Mouse (Mus musculus): ENCODE measurements around the gene Trak1.
A peak's percentile ranks its signal among the peaks of the same experiment; 100 is the strongest.

Gene Trak1

DNA sequence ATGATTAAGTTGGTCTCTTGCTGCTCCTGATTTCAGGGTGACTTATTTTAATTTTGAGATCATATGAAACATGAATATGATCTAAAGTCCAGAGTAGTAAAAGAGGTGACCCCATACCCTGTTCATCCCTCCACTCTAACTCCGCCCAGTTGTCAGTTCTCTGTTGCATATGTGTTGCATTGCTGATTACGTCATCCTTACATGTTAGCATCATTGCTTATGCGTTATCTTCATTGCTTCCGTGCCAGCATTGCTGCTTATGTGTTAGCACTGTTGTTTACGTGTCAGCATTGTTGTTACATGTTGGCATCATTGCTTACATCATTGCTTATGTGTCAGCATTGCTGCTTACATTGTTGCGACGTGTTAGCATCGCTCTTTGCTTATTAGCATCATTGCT is 51.8 kb downstream of the Trak1 start:
- no peak for DNase-seq

DNA sequence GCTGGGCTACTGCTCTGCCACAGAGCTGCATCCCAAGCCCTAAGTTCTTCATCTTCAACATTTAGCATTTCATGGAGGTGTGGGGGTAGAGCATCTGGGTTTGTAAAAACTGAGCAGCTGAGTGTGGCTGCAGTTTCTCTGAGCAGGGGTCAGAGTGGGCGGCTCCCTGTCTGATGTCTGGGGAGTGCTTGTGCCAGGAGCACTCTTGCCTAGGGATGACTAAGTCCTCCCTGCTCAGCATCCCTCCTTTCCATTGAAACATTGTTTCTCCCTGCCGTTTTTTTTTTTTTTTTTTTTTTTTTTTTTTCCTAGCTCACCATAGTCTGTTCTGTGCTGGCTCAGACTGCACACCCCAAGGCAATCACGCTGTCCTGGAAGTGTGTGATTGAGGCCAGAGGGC is 53.3 kb downstream of the Trak1 start:
- no peak for DNase-seq

- no peak for DNase-seq
Measured at GRCm38 (mm10) chr9:121351388-121352078, 54.2 kb downstream of the Trak1 start.

DNA sequence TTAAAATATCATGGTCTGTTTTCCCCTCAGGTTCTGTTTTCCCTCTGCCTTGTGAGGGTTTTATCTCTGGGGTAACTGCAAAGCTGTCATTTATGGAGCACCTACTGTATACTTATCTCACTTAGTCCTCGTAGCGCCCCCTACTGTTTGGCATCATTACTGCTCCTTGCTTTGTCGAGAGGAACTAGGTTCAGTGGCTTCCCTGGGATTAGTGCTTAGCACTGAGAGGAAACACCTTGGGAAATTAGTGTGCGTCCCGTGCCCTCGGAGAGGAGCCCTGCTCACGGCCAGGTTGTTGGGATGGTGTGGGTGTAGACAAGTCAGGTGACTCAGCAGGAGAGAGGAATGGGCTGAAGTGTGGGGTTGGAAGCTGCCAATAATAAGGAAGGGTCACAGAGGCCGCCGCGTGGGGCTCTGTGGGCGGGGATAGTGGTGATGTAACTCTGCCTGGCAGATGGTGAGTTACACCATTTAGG is 54.9 kb downstream of the Trak1 start:
- peak; percentile 73 to 80 for DNase-seq

DNA sequence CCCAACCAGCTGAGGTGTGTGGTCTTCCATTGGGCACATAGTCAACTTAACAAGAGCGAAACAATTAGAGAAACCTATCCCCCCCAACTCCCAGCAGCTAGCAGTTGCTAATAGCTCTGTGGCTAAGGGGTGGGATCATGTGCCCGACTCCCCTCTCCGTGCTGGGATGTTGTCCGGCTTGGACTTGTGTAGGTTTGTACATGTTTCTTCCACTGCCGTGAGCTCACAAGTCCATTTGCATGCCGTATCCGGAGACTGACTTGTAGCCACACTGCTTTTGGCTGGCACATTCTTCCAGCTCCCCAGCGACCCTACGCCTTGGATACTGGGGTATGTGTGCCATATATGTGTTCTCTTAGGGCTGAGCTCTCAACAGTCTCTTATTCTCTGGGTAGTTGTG is 55.4 kb downstream of the Trak1 start:
- no peak for DNase-seq

- peak; percentile 58 to 64 for DNase-seq
Measured at GRCm38 (mm10) chr9:121354792-121355390, 57.6 kb downstream of the Trak1 start.

DNA sequence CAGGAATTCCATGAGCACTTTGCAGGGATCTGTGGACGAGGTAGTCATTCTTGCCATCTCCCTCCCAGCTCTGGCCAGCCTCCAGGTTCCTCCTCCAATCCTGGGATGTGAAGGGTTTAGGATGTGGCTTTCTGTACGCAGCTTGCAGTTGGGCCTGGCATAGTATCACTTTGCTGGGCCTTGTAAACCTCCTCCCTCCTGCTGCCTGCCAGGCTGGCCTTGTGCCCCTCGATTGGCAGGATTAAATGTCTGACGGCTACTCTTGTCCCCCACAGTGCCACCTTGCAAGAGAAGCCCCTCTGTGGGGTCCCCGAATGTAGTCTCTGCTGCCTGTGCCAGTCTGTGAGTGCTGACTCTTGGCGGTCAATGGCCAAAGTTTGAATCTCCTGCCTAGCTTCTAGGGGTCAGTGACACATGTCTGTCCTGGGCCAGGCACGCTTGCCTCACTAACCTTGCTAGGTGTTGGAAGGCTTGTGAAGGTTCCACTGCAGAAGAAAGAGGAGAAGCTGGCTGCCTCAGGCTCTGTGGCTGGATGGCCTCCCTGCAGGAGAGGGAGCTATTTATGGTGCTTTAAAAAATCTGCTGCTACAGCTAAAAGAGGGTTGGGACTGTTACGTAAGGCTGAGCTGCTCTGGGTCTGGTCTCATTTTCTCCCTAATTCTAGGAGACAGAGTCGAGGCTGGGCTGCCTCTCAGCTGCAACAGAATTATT is 58.3 kb downstream of the Trak1 start:
- DNase-seq, result peak; percentile 87 to 91

- DNase-seq, result no peak
Measured at GRCm38 (mm10) chr9:121357102-121357501, 59.8 kb downstream of the Trak1 start.

DNA sequence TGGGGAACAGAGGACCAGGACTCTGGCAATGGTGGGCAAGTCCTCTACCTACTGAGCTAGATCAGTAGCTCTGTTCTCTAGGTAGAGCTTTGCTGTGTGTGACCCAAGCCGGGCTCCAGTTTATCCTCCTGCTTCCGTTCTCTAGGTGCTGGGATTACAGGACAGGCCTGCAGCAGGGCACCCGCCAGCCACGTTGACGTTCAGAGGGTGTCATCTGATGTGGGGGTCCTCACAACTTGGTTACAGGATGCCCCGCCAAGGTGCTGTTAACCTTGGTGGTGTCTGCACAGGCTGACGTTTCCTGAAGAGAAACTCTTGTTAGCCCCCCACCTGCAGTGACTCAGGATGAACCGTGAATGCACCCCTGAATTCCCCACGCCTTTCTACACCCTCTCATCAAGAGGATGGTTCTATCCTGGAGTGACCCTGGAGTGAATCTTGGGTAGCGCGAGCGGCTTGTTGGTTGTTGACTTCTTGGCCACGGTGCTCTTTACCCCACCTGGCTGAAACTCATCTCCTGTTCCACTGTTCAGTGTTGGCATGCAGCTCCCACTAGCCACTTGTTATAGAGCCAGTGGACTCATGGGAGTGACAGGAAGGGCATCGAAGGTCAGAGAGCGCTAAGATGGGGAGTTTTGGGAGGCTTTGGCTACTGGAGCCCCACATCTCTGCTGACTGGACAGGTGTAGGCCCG is 60.4 kb downstream of the Trak1 start:
- no peak for DNase-seq

GRCm38 (mm10) chr9:121358418-121358817 is 61.1 kb downstream of the Trak1 start:
- DNase-seq, result no peak

GRCm38 (mm10) chr9:121359266-121359972 is 62.1 kb downstream of the Trak1 start:
- no peak for DNase-seq

DNA sequence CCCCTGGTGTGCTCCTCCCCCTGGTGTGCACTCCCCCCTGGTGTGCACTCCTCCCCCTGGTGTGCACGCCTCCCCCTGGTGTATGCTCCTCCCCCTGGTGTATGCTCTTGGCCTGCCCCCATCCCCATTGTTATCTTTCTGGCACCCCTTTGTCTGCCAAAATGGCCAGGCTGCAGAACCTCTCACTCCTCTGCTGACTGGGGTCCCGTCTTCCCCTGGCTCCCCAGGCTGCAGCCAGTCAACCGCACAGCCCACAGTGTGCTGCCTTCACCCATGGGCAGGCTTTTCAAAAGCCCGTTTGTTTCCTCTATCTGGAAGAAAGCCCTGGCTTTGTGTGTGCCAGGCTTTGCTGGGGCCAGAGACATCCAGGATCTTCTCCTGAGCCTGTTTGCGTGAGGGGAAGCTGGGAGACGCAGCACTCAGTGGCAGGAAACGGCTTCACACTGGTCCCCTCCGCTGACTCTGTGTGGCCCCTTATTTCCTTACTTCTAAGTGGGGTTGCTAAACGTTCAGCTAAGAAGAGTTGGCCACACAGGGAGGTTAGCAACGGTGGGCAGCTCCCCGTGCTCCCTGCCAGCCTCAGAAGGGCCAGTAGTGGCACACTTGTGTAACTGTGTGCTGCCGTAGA is 63.1 kb downstream of the Trak1 start:
- peak; percentile 82 to 86 for DNase-seq

DNA sequence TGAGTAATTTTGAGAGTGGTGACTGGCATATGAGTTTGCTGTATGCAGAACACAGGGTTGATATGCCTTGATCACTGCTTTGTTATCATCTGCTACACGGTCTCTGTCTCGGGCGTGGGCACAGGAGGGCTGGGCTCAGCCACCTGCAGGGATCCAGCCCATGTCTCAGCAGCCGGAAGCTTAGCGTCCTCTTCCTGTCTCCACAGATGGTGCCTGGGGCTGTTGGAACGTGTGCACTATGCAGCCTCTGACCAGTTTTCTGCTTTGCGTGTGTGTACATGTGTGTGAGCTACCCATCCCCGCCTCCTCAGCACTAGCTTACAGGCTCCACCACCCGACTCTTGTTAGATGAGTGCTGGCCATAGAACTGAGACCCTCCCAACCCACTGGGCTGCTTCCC is 63.7 kb downstream of the Trak1 start:
- peak; percentile 72 for DNase-seq

GRCm38 (mm10) chr9:121363932-121364331 is 66.6 kb downstream of the Trak1 start:
- DNase-seq, result peak in 1 of 2 experiments; percentile 50

- DNase-seq, result peak; percentile 72 to 82
Measured at GRCm38 (mm10) chr9:121366135-121366863, 69.0 kb downstream of the Trak1 start.

- DNase-seq, result peak; percentile 80 to 86
Measured at GRCm38 (mm10) chr9:121366864-121367245, 69.6 kb downstream of the Trak1 start.

- peak; percentile 61 to 77 for DNase-seq
Measured at GRCm38 (mm10) chr9:121369573-121369972, 72.3 kb downstream of the Trak1 start.

DNA sequence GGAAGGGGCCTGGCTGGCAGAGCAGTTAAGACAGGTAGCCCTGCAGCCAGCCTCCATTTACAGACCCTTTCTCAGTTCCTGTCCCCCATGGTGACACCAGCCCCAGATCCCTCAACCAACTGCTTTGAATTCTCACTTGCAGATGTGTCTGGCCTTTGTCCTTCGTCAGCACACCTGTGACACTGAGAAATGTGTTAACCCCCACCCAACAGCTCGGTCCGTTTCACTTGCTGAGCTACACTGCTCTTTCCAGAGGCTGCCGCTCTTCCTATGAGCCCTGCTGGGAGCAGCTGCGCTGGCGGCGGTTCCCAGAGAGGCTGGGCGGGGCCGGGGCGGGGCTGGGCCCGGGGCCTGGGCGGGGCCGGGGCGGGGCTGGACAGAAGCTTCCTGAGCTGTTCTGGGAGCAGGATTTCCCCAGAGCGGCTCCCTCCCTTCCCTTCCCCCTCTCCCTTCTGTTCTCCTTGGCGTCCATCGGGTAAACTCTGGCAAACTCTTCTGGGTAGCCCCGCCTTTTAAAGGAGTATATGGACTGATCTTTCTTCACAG is 74.1 kb downstream of the Trak1 start:
- DNase-seq, result peak; percentile 88 to 91

GRCm38 (mm10) chr9:121371946-121372646 is 74.8 kb downstream of the Trak1 start:
- peak; percentile 72 to 79 for DNase-seq

GRCm38 (mm10) chr9:121373107-121373506 is 75.8 kb downstream of the Trak1 start:
- DNase-seq, result peak in 1 of 2 experiments; percentile 70

Data from cerebellum, postnatal 10 days (tissue).